Mouse (Mus musculus) layer of hippocampus, postnatal 14 days (tissue): ENCODE measurements around the gene Ric8b. TPM values are rescaled to one million over a fixed set of nuclear protein-coding genes. Genes with fewer than 3 reads are reported as not detected.

Experiments
- DNase-seq, 2 experiments: peaks; one replicate each; pipeline ENCODE4 v3.0.0; 2021 to 2022; ENCODE audit warnings: low spot score in 2 of 2, mixed read lengths in 1 of 2
- total RNA-seq, 2 experiments: library from RNA; stranded (reverse); gene quantifications; 2 replicates each; pipeline ENCODE4 v1.2.3; 2021

Ric8b gene
- total RNA-seq, 2 experiments from 2014 or later = 31.9 to 32.4 TPM

GRCm38 (mm10) chr10:85003190-85004026 lies 86.0 kb downstream of the Ric8b start:
- no peak for DNase-seq

DNA sequence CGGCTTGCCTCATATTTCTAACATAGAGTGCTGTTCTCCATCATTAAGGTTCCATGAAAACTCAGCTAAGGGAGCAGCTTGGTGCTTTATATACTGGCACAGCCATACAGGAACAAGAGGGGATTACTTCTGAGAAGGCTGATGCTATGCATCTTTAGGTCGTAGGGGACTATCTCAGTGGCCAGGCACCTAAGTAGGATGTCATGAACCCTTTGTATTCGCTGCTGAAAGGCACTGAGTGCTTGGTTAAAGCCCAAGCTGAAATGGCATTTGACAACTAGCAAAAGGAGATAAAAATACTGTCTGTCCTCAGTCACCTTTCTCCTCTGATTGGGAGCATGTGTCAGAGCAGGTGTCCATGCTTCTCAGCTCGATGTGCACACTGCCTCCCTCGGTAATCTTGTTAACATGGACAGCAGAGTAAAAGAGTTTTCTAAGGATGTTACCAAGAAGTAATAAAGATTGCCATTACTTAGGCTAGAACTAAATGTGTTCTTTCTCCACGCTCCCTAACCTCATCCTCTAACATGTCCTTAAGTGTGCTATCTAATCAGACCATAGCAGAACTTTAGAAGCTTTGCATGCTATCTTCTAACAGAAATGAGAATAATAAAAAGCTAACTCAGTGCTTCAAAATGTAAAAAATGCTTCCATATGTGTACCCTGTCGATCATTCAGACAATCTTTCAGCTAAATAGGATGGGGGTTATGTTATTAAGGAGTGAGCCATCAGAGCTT lies 89.3 kb downstream of the Ric8b start:
- no peak for DNase-seq

- DNase-seq = no peak
Observed at GRCm38 (mm10) chr10:85007861-85008840, 90.7 kb downstream of the Ric8b start.

DNA sequence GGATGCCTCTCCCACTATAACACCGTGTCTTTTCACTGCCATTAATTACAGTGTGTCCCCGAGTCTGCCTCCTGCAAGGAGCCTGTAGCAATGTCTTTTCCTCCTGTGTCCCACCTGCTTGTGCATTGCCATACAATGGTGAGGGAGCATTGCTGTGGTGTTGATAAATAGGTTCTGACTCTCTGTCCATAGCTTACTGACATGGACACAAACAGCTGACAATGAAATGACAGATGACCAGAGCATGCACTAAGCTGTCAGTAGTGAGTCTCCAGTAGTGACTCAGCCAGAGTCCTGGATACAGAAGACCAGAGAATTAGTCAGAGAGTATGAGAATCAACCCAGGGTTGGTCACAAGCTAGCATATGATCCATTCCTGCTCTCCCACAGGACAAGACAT lies 93.7 kb downstream of the Ric8b start:
- no peak for DNase-seq

GRCm38 (mm10) chr10:85013464-85013863 lies 96.0 kb downstream of the Ric8b start:
- DNase-seq = peak in 1 of 2 experiments; percentile 22

DNA sequence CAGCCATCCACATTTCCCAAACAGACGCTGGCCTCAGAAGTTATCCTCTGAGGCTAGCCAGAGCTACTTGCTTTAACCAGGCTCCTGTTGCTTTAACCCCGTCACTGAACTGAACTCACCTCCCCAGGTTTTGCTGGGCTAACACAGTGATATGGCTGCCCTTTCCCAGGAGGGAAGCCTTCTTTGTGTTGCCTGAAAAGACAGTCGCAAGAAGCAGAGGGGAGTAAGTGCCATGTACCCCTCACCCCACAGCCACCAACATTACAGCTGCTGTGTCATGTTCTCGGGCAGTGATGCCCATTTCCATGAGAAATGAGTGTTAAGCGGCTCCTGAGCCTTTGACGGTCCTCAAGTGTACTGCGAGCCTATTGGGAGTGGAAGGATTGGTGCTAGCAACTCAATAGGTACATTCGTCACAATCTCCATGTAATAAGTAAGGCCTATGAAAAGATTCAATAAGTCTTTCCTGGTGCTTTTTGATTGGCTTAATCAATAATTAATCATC lies 96.6 kb downstream of the Ric8b start:
- no peak for DNase-seq

DNA sequence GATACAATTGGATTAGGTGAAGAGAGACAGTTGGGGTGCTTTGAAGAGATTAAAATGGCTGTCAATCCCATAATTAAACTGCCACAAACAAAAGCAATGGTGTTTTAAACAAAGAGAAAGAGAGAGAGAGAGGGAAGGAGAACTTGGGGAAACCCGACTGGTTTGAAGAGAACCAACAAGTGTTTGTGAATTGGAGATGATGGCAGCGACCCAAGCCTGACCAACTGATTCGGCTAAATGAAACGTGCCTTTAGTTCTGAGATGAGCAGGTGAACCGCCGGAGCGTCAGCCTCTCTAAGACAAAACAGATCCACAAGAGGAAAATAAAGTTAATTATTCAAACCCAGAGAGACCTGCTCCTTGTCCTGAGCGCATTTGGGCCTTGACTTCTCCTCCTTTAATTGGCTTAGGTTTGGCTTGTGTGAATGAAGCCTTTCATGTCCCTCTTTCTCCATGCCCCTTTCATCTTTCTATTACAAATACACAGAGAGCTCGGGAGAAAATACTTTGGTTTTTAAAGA lies 97.1 kb downstream of the Ric8b start:
- DNase-seq = no peak

DNA sequence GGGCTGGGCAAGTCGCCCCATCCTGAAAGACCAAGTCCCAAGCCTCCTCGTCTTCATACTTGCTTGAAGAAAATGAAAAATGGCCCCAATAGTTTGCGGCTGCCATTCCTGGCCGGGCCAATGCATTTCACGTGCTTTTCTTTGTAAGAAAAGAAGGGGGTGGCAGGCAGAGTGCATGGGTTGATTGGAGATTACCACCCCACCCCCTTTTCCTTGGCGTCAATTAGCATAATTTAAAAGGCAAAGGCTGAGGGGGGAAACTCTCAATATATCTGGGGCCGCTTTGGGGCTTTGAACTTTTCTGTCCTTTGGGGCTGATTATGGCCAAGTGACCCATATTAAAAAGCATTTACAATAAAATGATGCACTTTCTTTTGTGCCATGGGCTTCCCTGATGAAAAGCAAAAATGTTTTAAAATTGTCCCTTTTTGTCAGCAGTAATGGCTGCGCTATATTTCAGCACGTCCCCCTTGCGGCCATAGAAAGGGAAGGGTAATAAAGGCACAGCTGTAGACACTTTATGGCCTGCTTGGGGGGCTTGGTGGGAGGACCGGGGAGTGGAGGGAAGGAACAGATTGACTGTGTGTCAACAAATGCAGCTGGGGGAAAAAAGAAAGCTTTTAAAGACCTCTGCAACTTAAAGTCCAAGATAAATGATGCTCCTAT lies 105.4 kb downstream of the Ric8b start:
- no peak for DNase-seq

- peak; percentile 34 to 57 for DNase-seq
Observed at GRCm38 (mm10) chr10:85023313-85023666, 105.9 kb downstream of the Ric8b start.

DNA sequence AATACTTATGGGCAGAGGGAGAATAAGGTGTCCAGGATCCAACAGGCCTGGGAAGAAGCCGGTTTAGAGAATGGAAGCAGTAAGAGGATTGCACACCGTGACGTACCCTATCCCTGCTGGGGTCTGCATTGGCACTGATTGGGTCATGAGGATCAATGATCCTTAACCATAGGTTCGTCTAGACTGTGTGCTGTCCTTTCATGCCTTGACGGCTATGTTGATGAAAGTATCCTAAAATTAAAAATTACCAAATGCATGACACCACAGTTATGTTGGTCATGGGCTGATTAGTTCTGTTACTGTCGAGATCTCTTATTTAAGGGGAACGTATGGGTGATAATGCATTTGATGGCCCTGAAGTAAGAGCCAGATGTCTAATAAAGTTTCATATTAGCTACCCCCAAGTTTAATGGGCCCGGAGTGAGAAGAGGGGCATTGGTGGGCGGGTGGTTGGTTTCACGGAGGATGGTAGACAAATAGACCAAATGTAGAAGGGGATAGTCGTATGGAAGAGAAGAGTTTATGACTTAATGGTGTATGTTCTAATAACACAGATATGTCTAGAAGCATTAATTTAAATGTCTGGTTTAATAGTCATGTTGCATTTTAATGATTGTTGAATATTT lies 108.5 kb downstream of the Ric8b start:
- DNase-seq = no peak

- no peak for DNase-seq
Observed at GRCm38 (mm10) chr10:85027619-85028175, 110.3 kb downstream of the Ric8b start.

DNA sequence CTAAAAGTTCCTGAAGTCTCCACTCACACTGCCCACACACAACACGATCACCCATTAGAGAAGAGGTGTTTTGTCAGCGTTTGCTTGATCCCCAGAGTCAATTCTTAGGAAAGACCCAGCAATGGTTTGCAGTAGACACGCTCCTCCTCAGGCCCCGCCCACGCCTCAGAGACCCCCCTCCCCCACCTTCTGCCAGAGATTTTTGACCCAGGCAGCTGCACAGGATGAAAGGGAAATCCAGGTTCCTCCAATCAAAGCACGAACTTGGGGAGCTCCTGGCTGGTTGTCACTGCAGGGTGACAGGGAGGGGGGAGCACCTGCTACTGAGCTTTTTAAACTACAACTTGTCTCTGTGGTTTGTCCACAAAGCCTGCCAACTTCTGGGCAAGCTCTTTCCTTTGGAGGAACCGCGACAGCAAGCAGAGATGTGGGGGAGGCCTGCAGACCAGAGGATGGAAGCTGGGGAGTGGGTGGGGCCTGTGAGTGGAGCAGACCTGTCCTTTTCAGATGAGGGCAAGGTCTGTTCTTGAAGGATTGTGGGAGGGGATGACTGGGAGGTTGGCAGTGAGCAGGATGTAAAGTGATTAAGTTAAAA lies 117.8 kb downstream of the Ric8b start:
- DNase-seq = no peak

- no peak for DNase-seq
Observed at GRCm38 (mm10) chr10:85038147-85038546, 120.7 kb downstream of the Ric8b start.

DNA sequence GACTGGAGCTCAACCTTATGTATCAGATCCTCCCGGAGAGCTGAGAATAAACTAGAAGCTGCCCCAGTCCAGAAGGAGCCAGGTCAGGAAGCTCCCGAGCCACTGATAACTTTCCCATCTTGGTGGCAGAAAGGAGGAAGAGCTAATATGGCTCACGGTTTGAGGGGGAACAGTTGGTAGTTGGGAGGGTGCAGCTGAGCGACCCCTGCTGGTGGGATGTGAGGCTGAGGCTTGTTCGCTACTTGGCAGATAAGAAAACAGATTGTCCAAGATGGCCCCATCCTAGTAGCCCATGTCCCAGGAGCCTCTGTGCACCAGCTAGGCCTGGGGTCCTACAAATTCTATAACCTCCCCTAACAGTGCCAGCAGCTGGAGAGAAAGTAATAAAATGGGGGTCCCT lies 121.4 kb downstream of the Ric8b start:
- no peak for DNase-seq

DNA sequence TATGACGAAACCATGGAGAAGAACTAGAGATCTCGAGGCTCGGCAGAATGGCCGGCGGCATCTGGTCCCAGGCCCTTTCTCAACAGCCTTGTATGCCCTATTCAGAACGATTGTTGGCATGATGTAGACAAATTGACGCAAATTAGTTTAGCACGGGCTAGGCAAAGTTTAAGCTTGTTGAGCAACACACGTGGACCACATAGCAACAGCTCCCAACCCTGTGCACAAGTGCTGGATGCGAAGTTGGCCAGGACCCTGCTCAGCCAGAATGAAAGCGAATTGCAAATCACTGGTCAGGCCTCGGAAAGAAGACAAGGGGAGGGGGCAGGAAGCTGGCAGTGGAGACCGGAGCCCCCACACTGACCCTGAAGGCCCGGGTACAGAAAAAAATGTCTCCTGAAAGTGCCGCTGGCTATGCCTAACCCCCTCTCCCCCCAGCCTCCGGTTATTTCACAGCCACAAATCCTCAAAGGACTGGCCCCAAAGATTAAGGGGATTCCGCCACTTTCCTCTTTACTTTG lies 126.8 kb downstream of the Ric8b start:
- no peak for DNase-seq

DNA sequence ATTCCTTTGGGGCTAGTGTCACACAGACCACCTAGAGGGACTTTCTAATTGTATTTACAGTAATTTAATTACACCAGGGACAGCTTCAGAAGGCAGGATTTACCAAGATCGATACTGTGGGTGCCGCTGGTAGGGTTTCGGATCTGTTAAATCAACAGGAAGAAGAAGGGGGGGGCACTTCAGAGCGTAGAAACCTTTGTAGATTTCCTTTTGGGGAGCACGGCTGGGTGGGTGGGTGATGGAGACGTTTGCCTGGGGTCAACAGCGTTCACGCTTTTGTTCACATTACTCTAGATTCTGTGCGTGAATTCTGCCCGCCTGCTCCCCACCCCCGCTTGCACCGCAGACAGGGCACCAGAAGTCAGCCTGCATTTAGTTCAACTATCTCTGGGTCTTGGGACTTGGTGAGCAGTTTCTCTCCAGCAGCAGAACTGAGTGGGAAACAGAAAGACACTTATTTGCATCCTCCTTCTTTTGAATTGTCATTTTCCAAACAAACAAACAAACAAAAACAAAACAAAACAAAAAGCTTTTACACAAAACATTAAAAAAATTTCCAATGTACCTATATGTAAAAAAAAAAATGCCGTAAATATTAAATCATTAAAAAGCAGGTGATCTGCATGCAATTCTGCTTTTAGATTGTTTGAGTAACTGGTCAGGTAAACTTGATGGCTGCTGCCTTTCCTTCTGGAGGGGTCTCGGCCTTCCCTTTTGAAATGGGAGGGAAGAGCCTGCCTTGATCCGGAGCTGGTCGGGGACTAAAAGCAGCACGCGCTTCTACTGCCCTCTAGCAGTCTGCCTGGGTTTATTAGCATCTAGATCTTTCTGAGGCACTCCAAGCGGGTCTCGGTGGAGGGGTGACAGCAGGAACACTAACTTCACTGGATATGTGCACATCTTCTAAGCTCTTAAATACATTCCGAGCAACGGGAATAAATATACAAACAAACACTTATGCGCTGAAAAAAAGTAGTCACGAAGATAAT lies 127.6 kb downstream of the Ric8b start:
- peak; percentile 58 to 69 for DNase-seq

DNA sequence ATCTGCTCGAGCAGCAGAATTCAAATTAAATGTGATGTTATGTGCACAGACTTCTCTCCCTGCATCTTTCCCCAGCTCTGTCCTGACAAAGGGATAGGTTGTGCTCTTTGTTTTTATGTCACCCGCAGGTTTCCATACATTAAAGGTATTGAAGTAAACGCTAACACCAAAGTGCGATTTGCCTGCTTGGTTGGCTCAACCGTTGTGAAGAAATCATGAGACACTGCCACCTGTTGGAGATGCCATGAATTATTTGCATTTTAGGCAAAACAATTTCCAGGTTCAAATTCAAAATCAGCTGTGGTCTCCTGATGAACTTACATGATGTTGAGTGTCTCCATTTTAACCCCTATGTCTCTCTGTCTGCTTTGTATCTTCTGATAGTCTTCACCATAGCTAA lies 129.2 kb downstream of the Ric8b start:
- DNase-seq = peak in 1 of 2 experiments; percentile 28

DNA sequence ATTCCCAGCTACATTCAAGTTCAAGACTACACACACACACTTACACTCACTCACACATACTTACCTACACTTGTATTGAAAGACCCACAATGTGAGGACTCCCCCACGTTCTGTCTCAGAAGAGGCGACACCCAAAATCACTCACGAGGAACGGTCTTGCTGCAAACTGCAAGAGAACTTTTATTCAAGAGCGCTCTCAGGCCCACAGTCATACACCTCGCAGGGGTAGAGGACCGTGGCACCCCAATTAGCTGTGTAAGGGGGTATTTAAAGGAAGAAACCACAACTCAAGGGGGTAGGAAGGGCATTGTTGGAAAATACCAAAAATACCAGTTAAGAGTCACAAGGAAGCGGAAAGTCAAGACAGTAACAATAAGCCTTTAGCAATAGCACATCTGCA lies 130.6 kb downstream of the Ric8b start:
- DNase-seq = no peak
